Mouse (Mus musculus): ENCODE measurements at regions not wholly inside any gene's neighbourhood (a gene's known extent, or its start where the extent isn't known, plus 50 kb on each side); places are given as distances from the start of the nearest gene placed in this dataset.

DNA sequence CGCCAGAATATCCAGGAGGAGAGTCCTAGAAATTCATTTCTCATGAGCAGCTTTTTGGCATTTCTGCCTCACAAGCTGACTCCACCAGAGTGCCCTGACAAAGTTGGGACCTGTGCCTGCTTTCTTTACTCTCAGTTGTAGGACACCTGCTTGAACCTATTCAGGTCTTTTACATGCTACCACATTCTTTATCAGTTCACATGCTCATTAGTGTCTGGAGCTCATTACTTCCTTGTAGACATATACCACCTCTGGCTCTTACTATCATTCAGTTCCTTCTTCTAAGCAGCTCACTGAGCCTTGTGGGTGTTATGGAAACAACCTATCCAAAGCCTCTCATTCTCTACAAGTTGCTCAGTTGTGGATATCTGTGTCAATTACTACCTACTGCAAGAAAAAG lies 363.4 kb upstream of the Gm5150 start:
- in situ Hi-C loops (cut with MboI, MseI) = no loop called here

DNA sequence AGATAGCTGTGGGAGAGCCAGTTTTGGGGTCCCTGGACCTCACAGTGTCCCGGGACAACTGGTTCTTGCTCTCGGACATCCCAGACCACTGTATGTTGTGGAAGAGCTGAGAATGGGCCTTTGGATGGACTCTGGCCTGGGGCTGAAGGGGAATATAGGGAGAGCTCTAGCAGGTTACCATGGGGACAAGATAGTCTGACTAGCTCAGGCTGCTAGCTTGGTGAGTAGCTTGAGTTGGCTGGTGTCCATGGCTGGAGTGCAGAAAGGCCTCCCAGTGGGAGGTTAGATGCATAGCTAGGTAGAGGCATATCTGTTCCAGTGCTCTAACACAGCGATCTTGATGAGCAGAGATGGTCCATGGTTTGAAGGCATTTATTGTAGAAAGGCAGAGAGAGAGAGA lies 356.9 kb upstream of the Gm5150 start:
- in situ Hi-C loops (cut with MboI, MseI) = no loop called here

DNA sequence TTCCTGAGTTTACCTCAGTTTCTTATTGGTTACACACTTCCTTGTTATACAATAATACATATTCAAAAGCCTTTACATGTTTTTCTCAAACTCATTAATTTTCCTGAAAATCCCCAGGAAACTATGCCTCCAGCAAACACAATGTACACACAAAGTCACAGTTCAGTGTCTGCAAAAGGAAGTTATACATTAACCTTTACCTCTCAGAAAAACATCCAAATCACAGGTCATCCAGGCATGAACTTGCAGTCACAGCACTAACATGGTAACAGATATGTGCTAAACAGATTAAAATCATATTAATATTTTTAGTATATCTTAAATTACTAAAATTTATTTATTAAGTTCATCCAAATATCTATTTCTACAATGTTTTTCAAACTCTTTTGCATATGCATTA lies 352.8 kb upstream of the Gm5150 start:
- in situ Hi-C loops (cut with MboI, MseI) = no loop called here

DNA sequence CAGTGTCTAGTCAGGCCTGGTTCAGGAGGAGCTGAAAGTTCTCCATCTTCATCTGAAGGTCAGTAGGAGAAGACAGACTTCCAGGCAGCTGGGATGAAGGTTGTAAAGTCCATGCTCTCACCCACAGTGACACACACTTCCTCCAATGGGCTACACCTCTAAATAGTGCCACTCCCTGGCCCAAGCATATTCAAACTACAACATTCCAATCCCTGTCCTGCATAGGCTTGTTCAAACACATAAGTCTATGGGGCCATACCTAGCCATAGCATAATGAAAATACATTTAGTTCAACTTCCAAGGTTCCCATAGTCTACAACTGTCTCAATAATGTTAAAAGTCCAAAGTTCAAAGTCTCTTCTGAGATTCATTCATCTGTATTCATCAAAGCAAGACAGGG lies 324.5 kb upstream of the Gm5150 start:
- in situ Hi-C loops (cut with MboI, MseI) = no loop called here

DNA sequence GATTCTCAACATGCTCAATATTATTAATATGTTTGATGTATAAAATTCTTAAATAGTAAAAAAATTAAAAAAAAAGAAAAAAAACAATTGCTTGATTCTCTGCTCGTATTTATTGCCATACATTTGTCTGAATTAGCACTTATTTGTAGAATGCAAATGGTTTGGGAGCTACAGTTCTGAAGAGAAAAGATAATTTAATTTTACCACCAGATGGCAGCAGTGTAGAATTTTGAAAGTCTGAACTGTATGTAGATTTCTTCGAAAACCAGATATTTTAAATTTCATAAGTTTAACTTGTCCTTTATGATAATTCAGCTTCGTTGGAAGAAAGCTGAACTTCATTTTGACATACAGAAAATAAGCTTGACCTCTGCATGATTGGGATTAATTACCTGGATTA lies 304.6 kb upstream of the Gm5150 start:
- in situ Hi-C loops (cut with MboI, MseI) = loop anchor here (25.0 kb wide), 2 partner anchors 1501 to 1526 kb away; no protein-coding TSS in a partner anchor

DNA sequence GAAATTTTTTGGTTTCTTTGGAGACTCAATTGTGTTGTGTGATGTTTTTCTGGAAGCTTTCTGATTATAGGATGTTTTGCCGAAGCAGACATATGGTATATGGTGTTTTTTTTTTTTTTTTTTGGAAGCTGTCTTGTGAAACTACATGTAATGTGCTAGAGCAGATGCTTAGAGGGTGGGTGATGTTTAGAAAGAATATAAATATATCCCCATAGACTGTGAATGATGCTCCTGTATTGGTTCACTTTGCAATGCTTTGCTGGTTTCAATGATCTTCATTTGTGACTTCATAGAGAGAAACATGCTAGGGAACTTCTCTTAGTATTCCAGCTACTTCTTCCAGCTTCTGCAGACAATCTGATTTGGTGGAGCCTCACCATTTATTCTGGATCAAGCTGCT lies 271.2 kb upstream of the Gm5150 start:
- in situ Hi-C loops (cut with MboI, MseI) = no loop called here

Data from T-helper 17 cell (primary cell).